Mouse (Mus musculus): ENCODE measurements around the gene C9orf72. TPM values are rescaled to one million over a fixed set of nuclear protein-coding genes. Genes with fewer than 3 reads are reported as not detected.

C9orf72 gene
- polyA plus RNA-seq (2015; fragmentation: Nextera tagmentation; extraction: Ambion mirVana) = 6.2 and 6.6 TPM in 2 replicates

DNA sequence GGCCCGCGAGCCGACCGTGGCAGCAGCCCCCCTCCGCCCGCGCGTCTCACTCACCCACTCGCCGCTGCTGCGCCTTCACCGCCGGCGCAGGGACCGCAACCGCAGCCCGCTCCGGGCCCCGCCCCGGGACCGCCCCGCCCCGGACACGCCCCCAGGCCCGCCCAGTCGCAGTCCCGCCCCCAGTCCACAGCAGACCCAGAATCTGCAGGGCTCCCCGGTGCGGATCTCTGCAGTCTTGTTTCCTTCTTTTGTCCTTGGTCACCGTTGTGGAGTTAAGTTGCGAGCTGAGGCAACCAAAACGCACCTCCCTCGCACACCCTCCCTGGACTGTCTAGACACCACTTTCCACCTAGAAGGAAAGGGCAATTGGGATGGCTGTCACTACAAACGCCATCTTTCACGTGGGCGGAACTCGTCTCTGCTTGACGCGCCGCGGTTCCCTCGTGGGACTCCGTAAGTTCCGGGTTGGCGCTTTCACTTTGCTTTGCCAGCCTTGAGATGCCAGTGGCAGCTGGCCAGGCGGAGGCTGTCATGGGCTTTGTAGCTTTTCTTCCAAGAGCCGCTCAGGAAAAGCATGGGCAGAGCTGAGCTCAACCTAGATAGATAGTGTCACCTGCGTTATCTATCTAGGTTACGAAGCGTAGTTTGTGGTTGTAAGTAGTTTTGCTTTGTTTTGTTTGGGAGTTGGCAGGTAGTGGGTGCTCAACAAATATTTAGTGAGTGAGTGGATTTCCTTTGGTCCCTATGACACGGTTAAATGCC lies at the start of gene C9orf72:
Gene C9orf72 (minus strand): TSS at position 442 of the 762 bp plus-strand sequence.

DNA sequence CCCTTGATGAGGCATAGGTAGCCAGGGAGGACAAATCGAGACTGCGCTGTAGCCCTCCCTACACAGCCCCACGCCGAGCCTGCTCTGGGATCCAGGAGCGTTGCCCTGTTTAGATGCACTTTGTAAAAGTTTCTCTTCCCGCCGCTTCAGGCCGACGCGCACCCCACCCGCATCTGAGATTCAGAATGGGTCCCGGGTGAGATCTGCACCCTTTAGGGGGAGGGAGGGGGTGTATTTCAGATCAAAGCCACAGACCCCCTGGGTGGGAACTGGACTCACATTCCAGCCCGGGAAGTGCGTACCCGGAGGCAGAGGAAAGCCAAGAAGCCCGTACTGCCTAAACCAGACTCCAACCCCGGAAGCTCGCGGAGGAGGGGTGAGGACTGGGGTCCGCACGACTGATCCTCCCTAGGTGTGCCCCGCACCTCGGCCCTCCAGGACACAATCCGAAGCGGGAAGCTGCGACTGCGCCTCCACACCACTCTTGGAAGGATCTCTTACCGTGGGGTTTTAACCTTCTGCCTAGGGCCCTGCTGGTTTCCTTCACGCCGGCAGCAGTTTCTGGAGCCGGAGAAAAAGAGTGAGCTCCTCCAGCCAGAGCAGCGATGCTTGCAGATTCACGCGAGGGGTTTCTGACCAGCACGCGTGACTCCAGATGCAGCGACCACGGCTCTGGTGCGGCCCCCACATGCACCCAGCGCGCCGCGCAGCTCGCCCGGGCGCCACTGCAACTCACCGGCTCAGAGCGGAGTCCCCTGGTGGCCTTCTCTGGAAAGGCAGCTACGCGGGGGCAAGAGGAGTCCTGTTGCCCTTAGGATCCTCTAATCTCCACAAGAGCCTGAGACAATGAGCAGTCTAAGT lies 69.0 kb downstream of the C9orf72 start, which contains the start of gene Mob3b:
Gene Mob3b (minus strand): TSS at position 734 of the 861 bp plus-strand sequence.

DNA sequence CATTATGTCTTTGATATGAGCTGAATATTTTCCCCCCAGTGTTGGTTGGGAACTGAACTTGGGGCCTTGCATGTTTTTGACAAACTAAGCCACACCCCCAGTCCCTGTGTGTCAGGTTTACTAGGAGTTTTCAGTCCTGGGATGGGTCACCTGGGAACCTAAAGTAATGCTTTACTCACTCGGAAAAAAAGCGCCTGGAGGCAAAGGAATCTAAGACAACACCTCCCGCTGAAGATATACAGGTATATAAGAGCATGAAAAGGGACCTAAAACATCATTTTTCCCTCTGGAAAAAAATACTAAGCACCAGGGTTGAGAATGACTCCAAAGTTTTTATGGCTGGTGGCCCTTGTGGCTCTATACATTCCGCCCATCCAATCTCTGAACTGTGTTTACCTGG lies 74.2 kb downstream of the C9orf72 start, which contains the start of gene Ifnk:
Gene Ifnk (plus strand): TSS at position 301 of the 400 bp plus-strand sequence.

Other genes with a start within 250 kb of the C9orf72 start
- 0.22 TPM in 1 of 2 replicates, not detected in the other for gene Ifnk, start 74.1 kb downstream of the C9orf72 start, polyA plus RNA-seq (2015; fragmentation: Nextera tagmentation; extraction: Ambion mirVana)
- 3.3 and 4.1 TPM in 2 replicates for gene Mob3b, start 68.7 kb downstream of the C9orf72 start, polyA plus RNA-seq (2015; fragmentation: Nextera tagmentation; extraction: Ambion mirVana)